Mouse (Mus musculus): ENCODE results near the gene Cd7.

DNA sequence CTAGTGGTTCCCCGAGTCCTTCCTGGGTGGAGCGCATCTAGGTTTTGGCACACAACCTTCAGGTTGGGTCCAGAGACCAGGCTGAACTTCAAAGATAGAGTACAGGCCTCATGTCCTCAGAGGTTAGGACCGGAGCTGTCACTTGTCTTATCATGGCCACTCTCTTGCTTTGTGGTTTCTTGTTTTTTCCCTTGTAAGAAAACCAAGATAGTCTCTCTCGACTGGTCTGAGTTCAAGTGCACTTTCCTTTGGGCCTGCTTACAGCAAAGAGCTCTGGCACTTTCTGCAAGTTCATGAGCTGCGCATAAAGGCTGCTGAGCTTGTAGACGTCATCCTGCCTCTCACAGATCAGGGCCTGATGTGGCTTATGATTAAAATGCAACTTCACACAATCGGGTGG is 12.0 kb downstream of the Cd7 start:
- TF ChIP-seq POLR2A (IDR thresholded peaks at IDR 0.05; ENCODE audit: extremely low read depth, insufficient read depth, low read length) (no peak), CTCF (IDR thresholded peaks at IDR 0.05; ENCODE audit: low read depth, low read length) (no peak)
